Mouse (Mus musculus): Measurements from ENCODE around the gene Cenpu. TPM values are rescaled to one million over a fixed set of nuclear protein-coding genes. Genes with fewer than 3 reads are reported as not detected.
A peak's percentile ranks its signal among the peaks of the same experiment; 100 is the strongest.

Gene Cenpu
- polyA plus RNA-seq, 1 experiment from 2014 or later = 8.8 TPM

DNA sequence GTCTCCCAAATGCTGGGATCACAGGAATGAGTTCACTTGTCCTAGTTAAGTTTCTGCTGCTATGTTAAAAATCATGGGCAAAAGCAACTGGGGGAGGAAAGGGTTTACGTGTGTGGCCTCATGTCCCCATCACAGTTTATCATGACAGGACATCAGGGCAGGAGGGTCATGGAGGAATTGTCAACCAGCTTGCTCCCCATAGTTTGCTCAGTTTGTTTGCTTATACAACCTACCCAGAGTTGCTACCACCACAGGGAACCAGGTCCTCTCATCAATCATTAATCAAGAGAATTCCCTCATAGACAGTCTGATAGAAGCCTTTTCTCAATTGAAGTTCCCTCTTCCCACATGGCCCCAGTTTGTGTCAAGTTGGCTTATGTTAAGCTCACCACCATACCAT, 37.8 kb upstream of the Cenpu start:
- H3K4me2 ChIP-seq (ENCODE audit: low read length) = no peak overlapping the region
- WGBS = 92% methylated on average over 1 of the region's 1 CpGs
- no peaks in the 10 kb centered on the region for H3K36me3 ChIP-seq (ENCODE audit: control insufficient read depth, insufficient read depth)
- no peak overlapping the region for H3K4me3 ChIP-seq (replicated peaks; ENCODE audit: low read length)
- H3K4me1 ChIP-seq (replicated peaks; ENCODE audit: control insufficient read depth, insufficient read depth, low read length) = no peaks in the 10 kb centered on the region
- H3K27ac ChIP-seq (ENCODE audit: low read length) = no peak overlapping the region
- no peaks in the 10 kb centered on the region for H3K9me3 ChIP-seq (ENCODE audit: control insufficient read depth, low read length)
- no peak for ATAC-seq
- no peak overlapping the region for H3K9ac ChIP-seq (replicated peaks; ENCODE audit: low read depth, low read length)
- H3K27me3 ChIP-seq (replicated peaks; ENCODE audit: control insufficient read depth, insufficient read depth, low read length) = no peaks in the 10 kb centered on the region

DNA sequence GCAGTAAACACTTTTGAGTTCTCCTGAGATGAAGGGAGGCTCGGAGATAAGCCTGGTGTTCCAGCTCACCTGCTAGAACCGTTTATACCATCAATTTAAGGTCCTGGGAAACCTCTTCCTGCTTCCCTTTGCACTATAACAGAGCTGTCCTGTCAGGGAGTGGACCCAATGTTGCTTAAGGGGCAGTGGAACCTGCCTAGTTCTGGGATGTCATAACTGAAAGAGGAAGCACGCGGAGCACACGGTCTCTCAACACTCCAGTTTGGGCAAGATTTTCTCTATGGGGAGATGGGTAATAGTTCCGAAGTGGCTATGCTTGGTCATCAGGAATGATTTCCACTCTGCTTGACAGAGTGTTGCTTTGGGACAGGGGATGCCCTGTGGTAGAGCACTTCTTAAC, 31.2 kb upstream of the Cenpu start:
- ATAC-seq = no peak
- Histone ChIP-seq H3K9ac (replicated peaks; ENCODE audit: low read depth, low read length) (no peak overlapping the region), H3K4me1 (replicated peaks; ENCODE audit: control insufficient read depth, insufficient read depth, low read length) (no peaks in the 10 kb centered on the region), H3K9me3 (ENCODE audit: control insufficient read depth, low read length) (no peaks in the 10 kb centered on the region), H3K4me3 (replicated peaks; ENCODE audit: low read length) (no peak overlapping the region), H3K27ac (ENCODE audit: low read length) (no peak overlapping the region), H3K4me2 (ENCODE audit: low read length) (no peak overlapping the region), H3K36me3 (ENCODE audit: control insufficient read depth, insufficient read depth) (no peaks in the 10 kb centered on the region), H3K27me3 (replicated peaks; ENCODE audit: control insufficient read depth, insufficient read depth, low read length) (no peaks in the 10 kb centered on the region)
- WGBS = 92% methylated on average over 6 of the region's 6 CpGs

DNA sequence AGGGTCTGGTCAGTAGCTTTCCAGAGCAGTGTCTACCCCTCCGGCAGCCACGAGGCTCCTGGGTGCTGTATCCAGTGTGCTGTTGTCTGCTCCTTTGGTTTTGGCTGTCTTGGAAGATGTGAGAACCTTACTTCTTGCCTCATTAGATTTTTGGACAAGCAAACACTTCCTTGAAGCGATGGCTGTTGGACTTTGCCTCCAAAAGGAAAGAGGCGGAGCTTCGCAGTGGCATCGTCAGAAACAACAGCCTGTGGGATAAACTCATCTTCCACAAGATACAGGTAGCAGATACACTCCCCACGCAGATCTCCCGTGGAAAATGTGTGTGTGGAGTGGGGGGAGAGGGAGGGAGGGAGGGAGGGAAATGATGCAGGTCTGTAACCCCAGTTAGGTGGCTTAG, 25.7 kb upstream of the Cenpu start:
- H3K27ac ChIP-seq (ENCODE audit: low read length) = no peak overlapping the region
- no peaks in the 10 kb centered on the region for H3K9me3 ChIP-seq (ENCODE audit: control insufficient read depth, low read length)
- 88% methylated on average over 8 of the region's 8 CpGs for WGBS
- no peak overlapping the region for H3K9ac ChIP-seq (replicated peaks; ENCODE audit: low read depth, low read length)
- peaks cover 4% of the 10 kb centered on the region for H3K4me1 ChIP-seq (replicated peaks; ENCODE audit: control insufficient read depth, insufficient read depth, low read length)
- no peaks in the 10 kb centered on the region for H3K36me3 ChIP-seq (ENCODE audit: control insufficient read depth, insufficient read depth)
- no peak overlapping the region for H3K4me3 ChIP-seq (replicated peaks; ENCODE audit: low read length)
- H3K4me2 ChIP-seq (ENCODE audit: low read length) = no peak overlapping the region
- no peak for ATAC-seq
- H3K27me3 ChIP-seq (replicated peaks; ENCODE audit: control insufficient read depth, insufficient read depth, low read length) = no peaks in the 10 kb centered on the region

DNA sequence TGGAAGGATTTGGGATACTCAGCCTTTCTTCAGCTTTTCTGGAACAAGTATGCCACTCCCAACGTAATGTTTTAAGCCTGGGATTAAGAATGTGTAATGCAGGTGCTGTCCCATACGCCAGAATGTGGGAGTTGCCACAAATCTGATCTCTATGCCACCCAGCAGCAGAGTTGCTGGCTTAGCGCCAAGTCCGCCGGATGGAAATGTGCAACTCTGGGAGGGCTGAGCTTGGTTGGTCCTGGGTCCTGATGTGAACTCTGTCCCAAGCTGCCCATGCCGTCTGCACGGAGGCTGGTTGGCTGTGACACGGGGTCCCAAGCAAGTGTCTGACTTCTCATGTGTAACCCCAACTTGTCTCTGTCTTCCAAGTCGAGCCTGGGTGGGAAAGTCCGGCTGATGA, 25.0 kb upstream of the Cenpu start:
- Histone ChIP-seq H3K27ac (ENCODE audit: low read length) (no peak overlapping the region), H3K9ac (replicated peaks; ENCODE audit: low read depth, low read length) (no peak overlapping the region), H3K4me1 (replicated peaks; ENCODE audit: control insufficient read depth, insufficient read depth, low read length) (peaks cover 4% of the 10 kb centered on the region), H3K4me3 (replicated peaks; ENCODE audit: low read length) (no peak overlapping the region), H3K9me3 (ENCODE audit: control insufficient read depth, low read length) (no peaks in the 10 kb centered on the region), H3K36me3 (ENCODE audit: control insufficient read depth, insufficient read depth) (no peaks in the 10 kb centered on the region), H3K4me2 (ENCODE audit: low read length) (no peak overlapping the region), H3K27me3 (replicated peaks; ENCODE audit: control insufficient read depth, insufficient read depth, low read length) (no peaks in the 10 kb centered on the region)
- ATAC-seq = peak; percentile 54; the same call in 1 of the 2 replicates
- 50% methylated on average over 10 of the region's 10 CpGs for WGBS

DNA sequence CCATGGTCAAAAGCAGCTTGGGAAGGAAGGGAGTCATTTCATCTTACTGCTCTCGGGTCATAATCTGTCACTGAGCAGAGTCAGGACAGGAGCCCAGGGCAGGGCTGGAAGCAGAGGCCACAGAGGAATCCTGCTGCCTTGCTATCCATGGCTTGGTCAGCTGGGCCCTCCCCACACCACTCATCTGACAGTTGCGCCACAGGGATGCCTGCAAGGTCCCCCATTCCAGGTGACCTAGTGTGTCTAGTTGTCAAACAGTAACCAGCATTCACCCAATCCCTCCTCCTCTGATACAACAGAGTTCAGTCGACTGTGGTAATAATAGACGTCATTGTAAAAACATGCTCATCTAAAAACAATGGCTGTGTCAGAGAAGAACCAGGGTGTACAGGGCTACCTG, 22.3 kb upstream of the Cenpu start:
- WGBS = 84% methylated on average over 4 of the region's 4 CpGs
- no peaks in the 10 kb centered on the region for H3K27me3 ChIP-seq (replicated peaks; ENCODE audit: control insufficient read depth, insufficient read depth, low read length)
- H3K36me3 ChIP-seq (ENCODE audit: control insufficient read depth, insufficient read depth) = no peaks in the 10 kb centered on the region
- no peaks in the 10 kb centered on the region for H3K9me3 ChIP-seq (ENCODE audit: control insufficient read depth, low read length)
- H3K9ac ChIP-seq (replicated peaks; ENCODE audit: low read depth, low read length) = no peak overlapping the region
- H3K4me3 ChIP-seq (replicated peaks; ENCODE audit: low read length) = no peak overlapping the region
- H3K4me2 ChIP-seq (ENCODE audit: low read length) = no peak overlapping the region
- ATAC-seq = no peak
- H3K27ac ChIP-seq (ENCODE audit: low read length) = no peak overlapping the region
- H3K4me1 ChIP-seq (replicated peaks; ENCODE audit: control insufficient read depth, insufficient read depth, low read length) = peaks cover 4% of the 10 kb centered on the region

DNA sequence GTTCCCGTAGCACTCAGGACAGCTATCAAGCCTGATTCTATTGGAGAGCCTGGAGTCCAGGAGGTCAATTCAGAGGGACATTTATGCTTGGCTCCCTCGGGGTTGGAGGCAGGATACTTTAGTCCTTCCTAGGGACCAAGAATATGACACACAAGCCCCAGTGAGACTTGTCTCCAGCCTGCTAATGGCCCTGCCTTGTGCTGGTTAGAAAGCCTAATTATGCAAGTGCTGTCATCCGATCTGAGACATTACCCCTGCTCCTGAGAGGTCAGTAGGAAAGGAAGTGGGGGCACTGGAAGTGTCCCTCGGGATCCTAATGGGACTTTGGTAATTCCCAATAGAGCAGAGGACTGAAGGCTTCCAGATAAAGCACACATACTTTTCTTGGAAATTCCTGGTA, 21.3 kb upstream of the Cenpu start:
- H3K27me3 ChIP-seq (replicated peaks; ENCODE audit: control insufficient read depth, insufficient read depth, low read length) = no peaks in the 10 kb centered on the region
- peaks cover 4% of the 10 kb centered on the region for H3K4me1 ChIP-seq (replicated peaks; ENCODE audit: control insufficient read depth, insufficient read depth, low read length)

DNA sequence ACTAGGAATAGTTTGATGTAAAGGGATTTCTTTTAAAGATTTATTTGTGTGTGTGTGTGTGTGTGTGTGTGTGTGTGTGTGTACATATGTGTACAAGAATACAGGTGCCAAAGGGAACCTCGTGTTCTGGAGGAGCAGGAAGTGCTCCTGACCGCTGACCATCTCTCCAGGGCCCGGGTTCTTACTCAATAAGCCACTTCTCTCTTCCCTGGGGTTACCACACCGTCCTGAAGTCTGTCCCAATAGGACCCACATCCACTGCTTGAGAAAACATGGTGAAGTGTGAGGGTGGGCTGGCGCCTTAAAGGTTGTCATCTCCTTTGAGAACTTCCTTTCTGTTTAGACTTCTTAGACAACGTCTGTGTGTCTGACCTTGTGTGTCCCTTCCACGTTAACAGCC, 17.9 kb upstream of the Cenpu start:
- no peak overlapping the region for H3K4me2 ChIP-seq (ENCODE audit: low read length)
- no peak overlapping the region for H3K27ac ChIP-seq (ENCODE audit: low read length)
- H3K9ac ChIP-seq (replicated peaks; ENCODE audit: low read depth, low read length) = no peak overlapping the region
- WGBS = 92% methylated on average over 7 of the region's 7 CpGs
- H3K4me3 ChIP-seq (replicated peaks; ENCODE audit: low read length) = no peak overlapping the region
- H3K4me1 ChIP-seq (replicated peaks; ENCODE audit: control insufficient read depth, insufficient read depth, low read length) = no peaks in the 10 kb centered on the region
- H3K27me3 ChIP-seq (replicated peaks; ENCODE audit: control insufficient read depth, insufficient read depth, low read length) = no peaks in the 10 kb centered on the region
- ATAC-seq = no peak
- no peaks in the 10 kb centered on the region for H3K36me3 ChIP-seq (ENCODE audit: control insufficient read depth, insufficient read depth)
- H3K9me3 ChIP-seq (ENCODE audit: control insufficient read depth, low read length) = no peaks in the 10 kb centered on the region

More for the DNA sequence above, 21.3 kb upstream of the Cenpu start:
- H3K4me3 ChIP-seq (replicated peaks; ENCODE audit: low read length) = no peak overlapping the region
- H3K36me3 ChIP-seq (ENCODE audit: control insufficient read depth, insufficient read depth) = no peaks in the 10 kb centered on the region
- H3K9me3 ChIP-seq (ENCODE audit: control insufficient read depth, low read length) = no peaks in the 10 kb centered on the region
- no peak overlapping the region for H3K27ac ChIP-seq (ENCODE audit: low read length)
- 53% methylated on average over 4 of the region's 4 CpGs for WGBS
- no peak overlapping the region for H3K4me2 ChIP-seq (ENCODE audit: low read length)
- H3K9ac ChIP-seq (replicated peaks; ENCODE audit: low read depth, low read length) = no peak overlapping the region
- no peak for ATAC-seq

DNA sequence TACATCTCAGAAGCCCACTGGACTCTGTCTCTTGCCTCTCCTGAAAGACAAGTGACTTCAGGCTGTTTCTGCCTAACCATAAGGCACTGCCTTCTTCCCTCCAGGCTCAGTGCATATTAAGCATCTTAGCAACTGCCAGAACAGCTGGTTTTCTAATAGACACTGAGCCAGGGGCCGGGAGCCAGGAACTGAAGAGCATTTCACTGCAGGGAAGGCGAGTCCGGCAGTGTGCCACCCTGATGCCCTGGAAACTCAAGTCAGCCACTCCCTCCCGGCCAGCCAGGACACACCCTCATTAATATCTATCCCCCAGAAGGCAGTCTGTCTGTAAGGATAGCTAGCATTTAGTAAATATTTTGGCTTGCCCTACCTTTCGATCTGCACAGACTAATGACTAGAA, 12.1 kb upstream of the Cenpu start:
- H3K4me1 ChIP-seq (replicated peaks; ENCODE audit: control insufficient read depth, insufficient read depth, low read length) = peaks cover 3% of the 10 kb centered on the region; the same call in 1 of the 2 replicates
- no peak overlapping the region for H3K4me3 ChIP-seq (replicated peaks; ENCODE audit: low read length)
- H3K9me3 ChIP-seq (ENCODE audit: control insufficient read depth, low read length) = no peaks in the 10 kb centered on the region
- ATAC-seq = 0 out of 2 replicates have a peak, but pooled peaks have one; percentile 31
- no peak overlapping the region for H3K4me2 ChIP-seq (ENCODE audit: low read length)
- no peaks in the 10 kb centered on the region for H3K27me3 ChIP-seq (replicated peaks; ENCODE audit: control insufficient read depth, insufficient read depth, low read length)
- H3K9ac ChIP-seq (replicated peaks; ENCODE audit: low read depth, low read length) = no peak overlapping the region
- no peaks in the 10 kb centered on the region for H3K36me3 ChIP-seq (ENCODE audit: control insufficient read depth, insufficient read depth)
- 51% methylated on average over 5 of the region's 5 CpGs for WGBS
- no peak overlapping the region for H3K27ac ChIP-seq (ENCODE audit: low read length)

DNA sequence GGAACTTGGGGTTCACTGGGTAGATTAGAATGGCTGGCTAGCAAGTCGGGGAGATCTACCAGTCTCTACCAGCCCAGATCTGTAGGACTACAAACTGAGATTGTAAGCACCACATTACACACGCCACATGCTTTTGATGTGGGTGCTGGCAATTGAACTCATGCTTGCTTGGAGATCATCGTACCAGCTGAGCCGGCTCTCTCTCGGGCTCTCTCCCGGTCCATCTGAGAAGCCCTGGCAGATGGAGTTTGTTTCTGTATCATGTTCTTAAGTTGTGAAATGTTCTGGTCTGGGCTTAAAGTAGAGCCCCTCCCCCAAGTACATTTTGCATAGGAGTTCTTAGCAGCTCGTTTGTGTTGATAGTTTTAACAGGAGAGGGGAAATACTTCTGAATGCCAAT, 8.6 kb upstream of the Cenpu start:
- no peaks in the 10 kb centered on the region for H3K27me3 ChIP-seq (replicated peaks; ENCODE audit: control insufficient read depth, insufficient read depth, low read length)
- H3K9ac ChIP-seq (replicated peaks; ENCODE audit: low read depth, low read length) = no peak overlapping the region
- no peak overlapping the region for H3K27ac ChIP-seq (ENCODE audit: low read length)
- H3K9me3 ChIP-seq (ENCODE audit: control insufficient read depth, low read length) = no peaks in the 10 kb centered on the region
- no peak overlapping the region for H3K4me2 ChIP-seq (ENCODE audit: low read length)
- H3K36me3 ChIP-seq (ENCODE audit: control insufficient read depth, insufficient read depth) = no peaks in the 10 kb centered on the region
- H3K4me1 ChIP-seq (replicated peaks; ENCODE audit: control insufficient read depth, insufficient read depth, low read length) = peaks cover 3% of the 10 kb centered on the region; the same call in 1 of the 2 replicates
- ATAC-seq = no peak
- no peak overlapping the region for H3K4me3 ChIP-seq (replicated peaks; ENCODE audit: low read length)
- 73% methylated on average over 7 of the region's 7 CpGs for WGBS

DNA sequence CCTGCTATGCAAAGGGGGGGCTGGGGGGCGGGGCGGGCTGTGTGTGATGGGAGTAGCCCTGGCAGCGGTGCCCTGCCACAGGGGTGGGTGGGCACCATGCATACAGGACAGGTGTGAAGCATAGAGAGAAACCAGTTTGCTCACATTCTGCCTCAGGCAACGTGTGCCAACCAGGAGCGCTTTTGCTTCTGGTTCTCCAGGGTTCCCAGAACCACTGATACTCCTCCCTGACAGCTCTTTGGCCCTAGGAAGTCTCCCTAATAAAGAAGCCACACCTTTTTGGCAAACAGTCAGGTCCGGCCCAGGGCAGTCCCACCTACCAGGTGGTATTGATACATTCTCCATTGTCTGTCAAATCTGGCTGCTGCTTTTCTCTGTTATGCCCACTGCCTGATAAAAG, 8.2 kb upstream of the Cenpu start:
- 66% methylated on average over 6 of the region's 6 CpGs for WGBS

More for the DNA sequence above, 8.2 kb upstream of the Cenpu start:
- Histone ChIP-seq H3K9ac (replicated peaks; ENCODE audit: low read depth, low read length) (no peak overlapping the region), H3K9me3 (ENCODE audit: control insufficient read depth, low read length) (no peaks in the 10 kb centered on the region), H3K4me3 (replicated peaks; ENCODE audit: low read length) (no peak overlapping the region), H3K27me3 (replicated peaks; ENCODE audit: control insufficient read depth, insufficient read depth, low read length) (no peaks in the 10 kb centered on the region), H3K4me2 (ENCODE audit: low read length) (no peak overlapping the region), H3K36me3 (ENCODE audit: control insufficient read depth, insufficient read depth) (no peaks in the 10 kb centered on the region), H3K4me1 (replicated peaks; ENCODE audit: control insufficient read depth, insufficient read depth, low read length) (peaks cover 3% of the 10 kb centered on the region; the same call in 1 of the 2 replicates), H3K27ac (ENCODE audit: low read length) (no peak overlapping the region)
- ATAC-seq = no peak
